Mouse (Mus musculus): ENCODE data around the gene Ugt1a5. TPM values are rescaled to one million over a fixed set of nuclear protein-coding genes. Genes with fewer than 3 reads are reported as not detected.

Ugt1a5 gene
- polyA plus RNA-seq, 1 experiment from 2014 or later, result not detected

GRCm38 (mm10) chr1:88205294-88205922, 39.6 kb downstream of the Ugt1a5 start, which contains the start of gene Dnajb3:
Gene Dnajb3, minus strand, starts transcription at chr1:88205782.
- H3K36me3 ChIP-seq (replicated peaks), result no peaks in the 10 kb centered on the region
- peaks cover 6% of the 10 kb centered on the region; the same call in 1 of the 2 replicates for H3K4me1 ChIP-seq
- peak within 1 kb of the TSS; percentile 61 for H3K9ac ChIP-seq
- H3K4me3 ChIP-seq (replicated peaks), result peak within 1 kb of the TSS; percentile 48
- H3K27me3 ChIP-seq, result no peaks in the 10 kb centered on the region
- 5% methylated on average over 62 of the region's 62 CpGs for WGBS
- peak; percentile 100 for ATAC-seq (ENCODE audit: low FRiP score)
- peak within 1 kb of the TSS; percentile 71 for H3K4me2 ChIP-seq
- no peaks in the 10 kb centered on the region for H3K9me3 ChIP-seq
- no peak within 1 kb of the TSS for H3K27ac ChIP-seq

GRCm38 (mm10) chr1:88206843-88207479, 41.1 kb downstream of the Ugt1a5 start:
- no peaks in the 10 kb centered on the region for H3K27me3 ChIP-seq
- H3K9ac ChIP-seq, result no peak overlapping the region
- peaks cover 6% of the 10 kb centered on the region; the same call in 1 of the 2 replicates for H3K4me1 ChIP-seq
- no peak overlapping the region for H3K27ac ChIP-seq
- 81% methylated on average over 2 of the region's 2 CpGs for WGBS
- H3K9me3 ChIP-seq, result peaks cover 7% of the 10 kb centered on the region
- no peak overlapping the region for H3K4me2 ChIP-seq
- ATAC-seq (ENCODE audit: low FRiP score), result no peak
- no peaks in the 10 kb centered on the region for H3K36me3 ChIP-seq (replicated peaks)
- no peak overlapping the region for H3K4me3 ChIP-seq (replicated peaks)

- H3K9me3 ChIP-seq, result peaks cover 52% of the 10 kb centered on the region
- H3K4me2 ChIP-seq, result no peak within 1 kb of the TSS
- no peak within 1 kb of the TSS for H3K4me3 ChIP-seq (replicated peaks)
- 70% methylated on average over 8 of the region's 8 CpGs for WGBS
- H3K4me1 ChIP-seq, result no peaks in the 10 kb centered on the region
- H3K27me3 ChIP-seq, result no peaks in the 10 kb centered on the region
- H3K36me3 ChIP-seq (replicated peaks), result no peaks in the 10 kb centered on the region
- no peak for ATAC-seq (ENCODE audit: low FRiP score)
- H3K27ac ChIP-seq, result no peak within 1 kb of the TSS
- no peak within 1 kb of the TSS for H3K9ac ChIP-seq
Measured at GRCm38 (mm10) chr1:88211812-88212211, 46.0 kb downstream of the Ugt1a5 start, which contains the start of gene Ugt1a1. Gene Ugt1a1, plus strand, starts transcription at chr1:88211959.

- 64% methylated on average over 8 of the region's 8 CpGs for WGBS
- H3K9me3 ChIP-seq, result peaks cover 59% of the 10 kb centered on the region
- ATAC-seq (ENCODE audit: low FRiP score), result peak; percentile 22
- no peak overlapping the region for H3K27ac ChIP-seq
- no peaks in the 10 kb centered on the region for H3K4me1 ChIP-seq
- H3K4me2 ChIP-seq, result no peak overlapping the region
- H3K4me3 ChIP-seq (replicated peaks), result no peak overlapping the region
- no peaks in the 10 kb centered on the region for H3K36me3 ChIP-seq (replicated peaks)
- no peak overlapping the region for H3K9ac ChIP-seq
- no peaks in the 10 kb centered on the region for H3K27me3 ChIP-seq
Measured at GRCm38 (mm10) chr1:88212341-88213045, 46.7 kb downstream of the Ugt1a5 start.

- H3K9me3 ChIP-seq, result peaks cover 61% of the 10 kb centered on the region
- no peak for ATAC-seq (ENCODE audit: low FRiP score)
- H3K9ac ChIP-seq, result no peak overlapping the region
- no peak overlapping the region for H3K4me3 ChIP-seq (replicated peaks)
- H3K27me3 ChIP-seq, result no peaks in the 10 kb centered on the region
- no peaks in the 10 kb centered on the region for H3K4me1 ChIP-seq
- H3K36me3 ChIP-seq (replicated peaks), result no peaks in the 10 kb centered on the region
- WGBS, result 79% methylated on average over 1 of the region's 1 CpGs
- H3K27ac ChIP-seq, result no peak overlapping the region
- H3K4me2 ChIP-seq, result no peak overlapping the region
Measured at GRCm38 (mm10) chr1:88213061-88213460, 47.2 kb downstream of the Ugt1a5 start.

GRCm38 (mm10) chr1:88213766-88214461, 48.1 kb downstream of the Ugt1a5 start:
- ATAC-seq (ENCODE audit: low FRiP score), result no peak
- Histone ChIP-seq H3K36me3 (replicated peaks) (no peaks in the 10 kb centered on the region), H3K4me1 (no peaks in the 10 kb centered on the region), H3K27me3 (no peaks in the 10 kb centered on the region), H3K9ac (no peak overlapping the region), H3K9me3 (peaks cover 61% of the 10 kb centered on the region), H3K4me3 (replicated peaks) (no peak overlapping the region), H3K4me2 (no peak overlapping the region), H3K27ac (no peak overlapping the region)
- 86% methylated on average over 2 of the region's 2 CpGs for WGBS

GRCm38 (mm10) chr1:88214462-88214952, 48.7 kb downstream of the Ugt1a5 start:
- H3K4me1 ChIP-seq, result no peaks in the 10 kb centered on the region
- H3K9me3 ChIP-seq, result peaks cover 61% of the 10 kb centered on the region
- no peaks in the 10 kb centered on the region for H3K27me3 ChIP-seq
- H3K27ac ChIP-seq, result no peak overlapping the region
- no peak overlapping the region for H3K4me2 ChIP-seq
- no peaks in the 10 kb centered on the region for H3K36me3 ChIP-seq (replicated peaks)
- H3K9ac ChIP-seq, result no peak overlapping the region
- 82% methylated on average over 2 of the region's 2 CpGs for WGBS
- no peak for ATAC-seq (ENCODE audit: low FRiP score)
- H3K4me3 ChIP-seq (replicated peaks), result no peak overlapping the region

GRCm38 (mm10) chr1:88215466-88216380, 49.9 kb downstream of the Ugt1a5 start:
- ATAC-seq (ENCODE audit: low FRiP score), result no peak
- 72% methylated on average over 10 of the region's 10 CpGs for WGBS

GRCm38 (mm10) chr1:88216551-88216950, 50.7 kb downstream of the Ugt1a5 start:
- ATAC-seq (ENCODE audit: low FRiP score), result no peak
- WGBS, result 57% methylated on average over 2 of the region's 2 CpGs

More at GRCm38 (mm10) chr1:88215466-88216380, 49.9 kb downstream of the Ugt1a5 start:
- H3K27ac ChIP-seq, result no peak overlapping the region
- peaks cover 61% of the 10 kb centered on the region for H3K9me3 ChIP-seq
- no peaks in the 10 kb centered on the region for H3K27me3 ChIP-seq
- no peaks in the 10 kb centered on the region for H3K36me3 ChIP-seq (replicated peaks)
- no peak overlapping the region for H3K9ac ChIP-seq
- no peak overlapping the region for H3K4me3 ChIP-seq (replicated peaks)
- H3K4me2 ChIP-seq, result no peak overlapping the region
- no peaks in the 10 kb centered on the region for H3K4me1 ChIP-seq

GRCm38 (mm10) chr1:88217144-88217543, 51.3 kb downstream of the Ugt1a5 start:
- ATAC-seq (ENCODE audit: low FRiP score), result no peak
- no peak overlapping the region for H3K27ac ChIP-seq
- H3K36me3 ChIP-seq (replicated peaks), result no peaks in the 10 kb centered on the region
- no peak overlapping the region for H3K4me3 ChIP-seq (replicated peaks)
- 64% methylated on average over 2 of the region's 2 CpGs for WGBS
- H3K27me3 ChIP-seq, result no peaks in the 10 kb centered on the region
- H3K4me2 ChIP-seq, result no peak overlapping the region
- H3K9me3 ChIP-seq, result peaks cover 54% of the 10 kb centered on the region
- no peaks in the 10 kb centered on the region for H3K4me1 ChIP-seq
- H3K9ac ChIP-seq, result no peak overlapping the region

More at GRCm38 (mm10) chr1:88216551-88216950, 50.7 kb downstream of the Ugt1a5 start:
- no peak overlapping the region for H3K9ac ChIP-seq
- no peak overlapping the region for H3K4me3 ChIP-seq (replicated peaks)
- no peaks in the 10 kb centered on the region for H3K4me1 ChIP-seq
- H3K27ac ChIP-seq, result no peak overlapping the region
- H3K4me2 ChIP-seq, result no peak overlapping the region
- no peaks in the 10 kb centered on the region for H3K27me3 ChIP-seq
- no peaks in the 10 kb centered on the region for H3K36me3 ChIP-seq (replicated peaks)
- H3K9me3 ChIP-seq, result peaks cover 58% of the 10 kb centered on the region

GRCm38 (mm10) chr1:88217576-88217975, 51.8 kb downstream of the Ugt1a5 start:
- H3K9ac ChIP-seq, result no peak overlapping the region
- no peak overlapping the region for H3K27ac ChIP-seq
- no peak for ATAC-seq (ENCODE audit: low FRiP score)
- H3K36me3 ChIP-seq (replicated peaks), result no peaks in the 10 kb centered on the region
- no peak overlapping the region for H3K4me2 ChIP-seq
- H3K9me3 ChIP-seq, result peaks cover 52% of the 10 kb centered on the region
- no peak overlapping the region for H3K4me3 ChIP-seq (replicated peaks)
- 45% methylated on average over 3 of the region's 3 CpGs for WGBS
- no peaks in the 10 kb centered on the region for H3K27me3 ChIP-seq
- H3K4me1 ChIP-seq, result no peaks in the 10 kb centered on the region
